Mouse (Mus musculus) embryonic facial prominence, embryonic 12.5 days (tissue): ENCODE measurements at regions not wholly inside any gene's neighbourhood (a gene's known extent, or its start where the extent isn't known, plus 50 kb on each side); places are given as distances from the start of the nearest gene placed in this dataset.

Experiments used
- ATAC-seq: fragments of 200-750 bp; cut with Nextera tagmentation; 2 replicates; pipeline ENCODE4 v1.8.0; 2017; ENCODE audit not compliant: insufficient number of reproducible peaks, insufficient read depth, low FRiP score, low TSS enrichment
- H3K27ac ChIP-seq: fragments of 300-500 bp; sonication (generic); 2 replicates; pipeline ENCODE4 v1.5.1; 2016; ENCODE audit warnings: mild to moderate bottlenecking
- H3K27me3 ChIP-seq: fragments of 300-500 bp; sonication (generic); 2 replicates; pipeline ENCODE4 v1.6.1; 2016; ENCODE audit warnings: mild to moderate bottlenecking, moderate library complexity
- H3K36me3 ChIP-seq: fragments of 300-500 bp; sonication (generic); 2 replicates; pipeline ENCODE4 v1.6.1; 2016; ENCODE audit warnings: mild to moderate bottlenecking
- H3K4me1 ChIP-seq: fragments of 300-500 bp; sonication (generic); 2 replicates; pipeline ENCODE4 v1.6.1; 2016
- H3K4me2 ChIP-seq: fragments of 300-500 bp; sonication (generic); replicated peaks from 2 replicates; pipeline ENCODE4 v1.6.1; 2016; ENCODE audit warnings: mild to moderate bottlenecking, moderate library complexity
- H3K4me3 ChIP-seq: fragments of 300-500 bp; sonication (generic); 2 replicates; pipeline ENCODE4 v1.5.1; 2016; ENCODE audit warnings: mild to moderate bottlenecking
- H3K9ac ChIP-seq: fragments of 300-500 bp; sonication (generic); 2 replicates; pipeline ENCODE4 v1.6.1; 2016; ENCODE audit warnings: mild to moderate bottlenecking, moderate library complexity
- H3K9me3 ChIP-seq: fragments of 300-500 bp; sonication (generic); 2 replicates; pipeline ENCODE4 v1.6.1; 2016; ENCODE audit warnings: mild to moderate bottlenecking, moderate library complexity
- WGBS: fragments of 180-500 bp; shearing (Covaris S2); methylation state at CpG from one replicate; pipeline ENCODE4 v1.1.7; 2016; 5-methylcytosine and 5-hydroxymethylcytosine counted together

- Histone ChIP-seq H3K9me3 (no peaks in the 10 kb centered on the region), H3K9ac (no peak overlapping the region), H3K4me3 (no peak overlapping the region), H3K27me3 (no peaks in the 10 kb centered on the region), H3K4me1 (no peaks in the 10 kb centered on the region; the same call in 1 of the 2 replicates), H3K4me2 (no peak overlapping the region), H3K27ac (0 out of 2 replicates have a peak overlapping the region, but pooled peaks have one; percentile 30), H3K36me3 (no peaks in the 10 kb centered on the region)
- 75% methylated on average over 10 of the region's 10 CpGs for WGBS
- no peak for ATAC-seq
These were observed 53.4 kb downstream of the Rpl37a start for GRCm38 (mm10) chr1:72764522-72764921.

- Histone ChIP-seq H3K4me2 (no peak overlapping the region), H3K27me3 (no peaks in the 10 kb centered on the region), H3K4me3 (no peak overlapping the region), H3K9ac (no peak overlapping the region), H3K27ac (no peak overlapping the region), H3K36me3 (no peaks in the 10 kb centered on the region), H3K9me3 (no peaks in the 10 kb centered on the region), H3K4me1 (no peaks in the 10 kb centered on the region; the same call in 1 of the 2 replicates)
- WGBS = 81% methylated on average over 20 of the region's 20 CpGs
- no peak for ATAC-seq
These were observed 54.1 kb downstream of the Rpl37a start for GRCm38 (mm10) chr1:72765046-72765810.

- H3K9ac ChIP-seq = no peak overlapping the region
- ATAC-seq = no peak
- H3K27ac ChIP-seq = no peak overlapping the region
- H3K36me3 ChIP-seq = no peaks in the 10 kb centered on the region
- H3K4me1 ChIP-seq = no peaks in the 10 kb centered on the region
- no peaks in the 10 kb centered on the region for H3K27me3 ChIP-seq
- no peak overlapping the region for H3K4me3 ChIP-seq
- WGBS = 92% methylated on average over 7 of the region's 7 CpGs
- H3K4me2 ChIP-seq = no peak overlapping the region
- H3K9me3 ChIP-seq = no peaks in the 10 kb centered on the region
These were observed 54.9 kb upstream of the Igfbp2 start for GRCm38 (mm10) chr1:72769428-72769827.

GRCm38 (mm10) chr1:72772708-72773107 is 51.6 kb upstream of the Igfbp2 start:
- Histone ChIP-seq H3K27me3 (no peaks in the 10 kb centered on the region), H3K4me2 (no peak overlapping the region), H3K9me3 (no peaks in the 10 kb centered on the region), H3K9ac (no peak overlapping the region), H3K36me3 (no peaks in the 10 kb centered on the region), H3K27ac (no peak overlapping the region), H3K4me1 (no peaks in the 10 kb centered on the region), H3K4me3 (no peak overlapping the region)
- WGBS = 84% methylated on average over 5 of the region's 5 CpGs
- ATAC-seq = no peak

GRCm38 (mm10) chr1:72773234-72773633 is 51.1 kb upstream of the Igfbp2 start:
- H3K27ac ChIP-seq = no peak overlapping the region
- no peak overlapping the region for H3K9ac ChIP-seq
- ATAC-seq = no peak
- H3K9me3 ChIP-seq = no peaks in the 10 kb centered on the region
- no peak overlapping the region for H3K4me2 ChIP-seq
- no peaks in the 10 kb centered on the region for H3K27me3 ChIP-seq
- no peaks in the 10 kb centered on the region for H3K4me1 ChIP-seq
- H3K36me3 ChIP-seq = no peaks in the 10 kb centered on the region
- H3K4me3 ChIP-seq = no peak overlapping the region
- 78% methylated on average over 3 of the region's 3 CpGs for WGBS
